Mouse (Mus musculus) spleen, adult 18-20 months (tissue): ENCODE measurements at regions not wholly inside any gene's neighbourhood (a gene's known extent, or its start where the extent isn't known, plus 50 kb on each side); places are given as distances from the start of the nearest gene placed in this dataset.

ENCODE experiments used
- DNase-seq, 2 experiments: peaks; one replicate each; pipeline ENCODE4 v3.0.0; 2022; ENCODE audit warnings: mixed read lengths in 2 of 2

GRCm38 (mm10) chr1:94582526-94582925, 530.2 kb upstream of the Pdcd1 start:
- no peak for DNase-seq

GRCm38 (mm10) chr1:94581650-94582405, 529.5 kb upstream of the Pdcd1 start:
- DNase-seq, result no peak

- DNase-seq, result no peak
Measured at GRCm38 (mm10) chr1:94532773-94533541, 480.6 kb upstream of the Pdcd1 start.

DNA sequence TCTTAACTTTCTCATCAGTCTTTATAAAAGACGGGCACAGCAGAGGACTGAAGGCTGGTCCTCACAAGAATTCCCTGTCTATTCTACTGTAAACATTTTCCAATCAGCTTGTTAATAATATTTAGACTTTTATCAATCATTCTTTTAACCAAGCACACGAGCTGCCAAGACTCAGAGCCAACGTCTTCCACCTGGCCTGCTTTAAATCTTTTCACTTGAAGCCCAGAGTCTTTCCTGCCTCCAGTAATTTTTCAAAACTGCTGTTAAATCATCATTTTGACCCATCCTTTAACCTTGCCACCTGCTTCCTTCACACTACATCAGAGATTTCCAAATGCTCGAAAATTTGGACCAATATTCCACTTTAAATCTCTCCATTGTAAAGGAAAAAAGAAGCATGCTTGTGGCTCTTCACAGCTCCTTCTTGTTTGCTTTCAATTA, 451.7 kb upstream of the Pdcd1 start:
- DNase-seq, result no peak

- DNase-seq, result no peak
Measured at GRCm38 (mm10) chr1:94503379-94504079, 451.2 kb upstream of the Pdcd1 start.

DNA sequence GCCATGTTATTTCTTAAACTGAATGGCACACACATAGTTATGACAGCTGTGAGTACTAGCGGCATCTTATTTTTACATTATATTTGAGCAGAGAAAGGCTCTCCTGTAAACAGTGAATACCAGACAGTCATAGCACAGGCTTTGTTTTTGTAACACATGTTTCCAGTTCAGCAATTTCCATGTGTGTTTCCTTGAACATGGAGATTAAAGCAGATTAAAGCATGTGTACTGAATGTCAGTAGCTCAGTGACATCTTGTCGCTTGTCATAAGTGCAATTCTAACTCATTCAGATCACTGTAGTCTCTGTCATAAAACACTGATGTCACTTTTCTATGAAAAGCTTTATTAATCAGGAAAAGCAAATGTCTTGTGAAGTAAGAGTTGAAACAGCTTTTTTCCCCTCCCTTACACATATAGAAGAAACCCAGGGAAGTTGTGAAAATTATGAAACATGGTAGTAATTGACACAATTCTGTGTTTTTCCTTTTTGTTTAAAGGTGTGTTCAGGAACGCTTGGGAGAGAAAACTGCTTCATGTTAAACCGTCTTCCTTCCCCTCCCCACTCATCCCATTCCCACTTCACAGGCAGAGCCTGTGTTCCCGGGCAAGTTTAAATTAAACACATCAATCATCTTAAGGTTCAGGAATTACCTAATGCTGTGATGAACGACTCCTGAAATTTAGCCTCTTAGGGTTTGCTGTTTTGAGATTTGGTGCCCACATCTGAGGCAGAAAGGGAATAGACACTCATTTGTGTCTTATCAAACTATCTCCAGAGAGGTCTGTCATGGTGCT, 449.9 kb upstream of the Pdcd1 start:
- DNase-seq, result no peak

DNA sequence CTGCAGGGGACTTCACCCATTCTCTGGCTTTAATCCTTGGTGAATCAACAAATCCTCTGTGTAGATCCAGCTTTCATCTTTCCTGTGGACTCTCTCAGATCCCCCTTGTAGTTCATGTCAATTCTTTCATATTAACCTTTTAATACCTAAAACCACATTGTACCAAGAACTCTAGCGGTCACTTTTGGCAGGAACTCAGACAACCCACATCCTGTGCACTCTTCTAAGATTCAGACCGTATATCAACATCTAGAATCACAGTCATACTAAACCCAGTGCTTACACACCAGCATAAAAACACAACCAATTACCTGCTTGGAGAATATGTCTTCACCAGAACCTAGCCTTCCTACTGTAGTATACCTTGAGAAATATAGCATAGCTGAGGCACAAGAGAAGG, 444.6 kb upstream of the Pdcd1 start:
- DNase-seq, result no peak

- no peak for DNase-seq
Measured at GRCm38 (mm10) chr1:94496341-94496740, 444.0 kb upstream of the Pdcd1 start.

- DNase-seq, result no peak
Measured at GRCm38 (mm10) chr1:94487062-94487461, 434.7 kb upstream of the Pdcd1 start.

DNA sequence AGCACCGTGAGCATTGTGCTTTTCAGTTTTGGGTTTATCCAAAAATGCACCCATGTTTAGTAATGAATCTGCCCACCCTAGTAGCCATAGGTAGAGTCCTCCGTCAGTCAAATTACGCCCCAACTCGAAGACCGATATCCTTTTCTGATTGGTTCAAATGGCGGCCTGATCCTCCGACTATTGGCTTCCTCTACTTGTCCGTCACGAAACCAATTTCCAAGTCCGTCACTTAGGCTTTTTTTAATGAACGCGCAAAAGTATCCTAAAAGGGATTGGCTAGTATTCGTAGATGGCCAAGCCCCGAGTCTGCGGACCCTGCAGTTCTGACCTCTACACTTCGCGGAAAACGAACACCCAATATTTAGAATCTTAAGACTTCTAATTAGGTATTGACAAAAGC, 417.5 kb upstream of the Pdcd1 start:
- peak; percentile 7 to 10 for DNase-seq

DNA sequence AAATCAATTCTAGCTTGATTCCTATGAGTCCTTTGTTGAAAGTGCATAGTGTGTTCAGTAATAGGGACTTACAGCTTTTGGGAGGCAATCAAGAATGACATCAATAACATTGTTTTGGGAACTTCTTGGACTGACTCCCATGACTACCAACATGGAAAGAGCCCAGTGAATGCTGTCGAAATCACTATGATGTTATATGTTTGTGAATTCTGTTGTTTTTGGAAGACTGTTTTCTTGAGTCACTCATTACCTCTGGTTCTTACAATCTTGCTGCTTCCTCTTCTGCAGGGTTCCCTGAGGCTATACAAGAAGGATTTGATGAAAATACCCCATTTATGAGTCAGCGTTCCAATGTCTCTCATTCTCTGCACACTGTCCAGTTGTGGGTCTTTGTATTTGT, 371.4 kb upstream of the Pdcd1 start:
- DNase-seq, result no peak

- no peak for DNase-seq
Measured at GRCm38 (mm10) chr1:94413043-94413442, 360.7 kb upstream of the Pdcd1 start.

- no peak for DNase-seq
Measured at GRCm38 (mm10) chr1:94366606-94367005, 314.3 kb upstream of the Pdcd1 start.

DNA sequence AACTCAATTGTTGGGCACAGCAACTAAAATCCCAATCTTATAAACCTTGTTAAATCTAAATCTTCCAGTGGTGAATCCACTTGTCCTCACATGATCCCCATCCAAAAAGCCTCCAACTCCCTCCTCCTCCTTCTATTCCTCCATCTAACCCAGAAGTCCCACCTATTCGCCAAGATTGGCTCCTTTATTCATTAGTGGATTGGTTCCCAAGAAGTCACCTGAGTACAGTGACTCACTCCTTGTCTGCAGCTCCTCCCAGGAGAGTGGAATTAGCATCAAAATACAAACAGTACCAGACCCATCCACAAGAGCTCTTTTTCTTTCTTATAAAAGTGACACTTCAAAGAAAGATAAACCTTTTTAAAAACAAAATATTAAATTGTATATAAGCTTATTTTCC, 304.6 kb upstream of the Pdcd1 start:
- no peak for DNase-seq

DNA sequence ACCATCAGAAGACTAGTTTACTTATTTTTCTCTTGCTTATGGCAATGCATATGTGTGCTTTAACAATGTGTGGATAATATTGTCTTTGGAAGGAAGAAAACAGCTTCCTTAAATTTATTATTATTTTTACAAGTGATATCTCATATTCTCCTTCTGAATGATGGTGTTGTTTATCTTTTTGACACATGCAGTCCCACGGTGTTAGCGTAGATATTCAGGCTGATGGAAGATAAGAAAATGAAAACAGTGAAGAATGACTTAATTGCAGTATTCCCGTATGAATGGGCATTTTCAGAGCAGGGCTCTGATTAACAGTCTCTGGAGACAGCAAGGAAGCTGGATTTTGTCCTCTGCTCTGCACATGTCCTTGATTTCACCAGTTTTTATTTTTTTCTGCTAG, 303.5 kb upstream of the Pdcd1 start:
- DNase-seq, result no peak

DNA sequence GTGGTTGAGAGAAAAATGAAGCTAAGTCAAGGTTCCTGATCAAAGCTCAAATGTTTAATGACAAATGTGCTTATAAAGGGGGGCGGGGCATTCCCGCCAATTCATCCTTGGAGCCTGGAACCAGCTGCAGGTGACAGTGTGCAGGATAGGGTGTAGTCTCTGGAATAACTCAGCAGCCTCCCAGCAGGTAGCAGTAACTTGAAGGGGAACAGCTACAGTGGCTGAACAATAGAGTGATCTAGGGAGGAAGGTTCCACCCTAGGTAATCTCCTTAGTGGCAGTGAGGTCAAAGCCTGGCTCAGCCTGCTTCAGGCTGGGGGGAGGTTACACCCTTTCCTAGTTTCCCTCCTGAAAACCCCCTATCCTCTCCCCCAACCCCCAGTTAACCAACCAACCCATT, 290.2 kb upstream of the Pdcd1 start:
- DNase-seq, result no peak

GRCm38 (mm10) chr1:94341237-94341636, 288.9 kb upstream of the Pdcd1 start:
- DNase-seq, result no peak

DNA sequence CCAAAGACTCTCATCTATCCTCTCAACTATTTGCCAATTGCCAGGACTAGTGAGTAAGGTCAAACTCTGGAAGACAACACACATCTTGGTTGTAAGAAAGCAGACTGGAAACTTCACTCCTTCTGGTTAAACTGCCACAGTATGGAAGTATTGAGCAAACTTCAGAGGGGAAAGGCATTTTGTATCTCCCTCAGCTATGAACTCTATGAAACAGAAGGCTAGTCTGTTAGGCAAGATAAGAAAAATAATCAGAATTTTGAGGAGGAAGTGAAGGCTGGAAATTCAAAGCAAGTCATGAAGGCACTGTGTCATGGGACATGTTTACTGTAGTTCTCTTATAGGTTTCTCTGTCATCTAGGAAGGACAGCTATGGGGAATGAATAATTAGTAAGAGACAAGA, 265.7 kb upstream of the Pdcd1 start:
- DNase-seq, result no peak

- no peak for DNase-seq
Measured at GRCm38 (mm10) chr1:94298395-94298794, 246.0 kb upstream of the Pdcd1 start.

DNA sequence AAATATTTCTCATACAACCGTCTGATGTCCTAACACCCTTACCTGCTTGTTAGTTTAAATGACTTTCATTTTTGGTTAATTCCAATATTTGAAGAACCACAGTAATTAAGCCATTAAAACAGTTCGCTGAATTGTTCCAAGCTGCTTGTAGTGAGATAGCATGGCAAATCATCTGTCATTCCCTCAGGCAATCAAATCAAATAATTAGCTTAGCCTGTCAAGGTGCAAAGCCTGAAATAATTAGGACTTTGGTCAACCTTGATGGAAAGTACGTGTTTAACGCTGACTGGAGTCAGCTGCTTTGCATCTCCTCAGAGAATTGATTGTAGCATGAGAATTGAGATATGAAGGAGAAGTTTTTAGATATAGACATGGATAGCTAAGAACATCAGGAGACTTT, 220.2 kb upstream of the Pdcd1 start:
- no peak for DNase-seq

- DNase-seq, result no peak
Measured at GRCm38 (mm10) chr1:94263313-94263712, 211.0 kb upstream of the Pdcd1 start.

DNA sequence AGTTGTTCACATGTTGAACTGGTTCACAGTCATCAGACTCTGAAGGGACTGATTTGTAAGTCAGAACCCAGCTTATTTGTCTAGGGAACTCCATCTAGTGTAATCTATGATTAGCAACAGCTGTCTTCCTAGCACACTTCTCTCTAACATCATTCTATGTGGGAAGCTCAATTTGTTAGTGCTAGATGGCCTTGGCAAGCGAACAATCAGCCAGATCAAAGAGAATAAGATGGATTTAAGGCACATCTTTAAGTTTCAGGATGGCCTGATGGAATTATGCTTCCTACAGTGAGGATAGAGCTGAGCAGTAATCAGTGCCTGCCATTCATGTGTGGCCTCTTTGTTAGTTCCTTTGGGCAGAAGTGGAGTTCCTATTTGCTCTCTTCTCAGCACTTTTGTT, 183.1 kb upstream of the Pdcd1 start:
- DNase-seq, result no peak

DNA sequence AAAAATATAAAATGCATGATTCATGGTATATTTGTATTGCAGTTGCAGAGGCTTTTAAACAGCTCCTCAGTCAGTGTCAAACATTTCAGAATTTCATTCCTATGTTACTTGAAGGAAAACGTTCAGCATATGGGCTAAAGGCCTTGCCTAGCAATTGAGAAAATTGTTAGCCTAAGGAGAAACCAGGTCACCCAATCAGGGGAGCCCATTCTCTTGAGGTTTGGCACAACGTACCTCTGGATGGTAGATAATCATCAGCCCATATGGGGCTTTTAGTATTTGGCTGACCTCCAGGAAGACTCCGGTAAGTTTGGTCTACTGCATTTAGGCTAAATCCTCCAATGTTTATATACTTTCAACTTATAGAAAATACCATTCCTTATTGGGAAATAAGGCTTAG, 168.7 kb upstream of the Pdcd1 start:
- no peak for DNase-seq
